Mouse (Mus musculus) urinary bladder, adult 18-20 months (tissue): Measurements from ENCODE around the gene Acox3.
A peak's percentile ranks its signal among the peaks of the same experiment; 100 is the strongest.

ENCODE experiments used
- DNase-seq, 2 experiments: peaks; one replicate each; pipeline ENCODE4 v3.0.0; 2022; ENCODE audit warnings: low spot score in 2 of 2, mixed read lengths in 2 of 2

Gene Acox3

GRCm38 (mm10) chr5:35582445-35583220 is at the start of gene Acox3:
Gene Acox3, plus strand, starts transcription at chr5:35583040.
- peak; percentile 89 to 92 for DNase-seq

GRCm38 (mm10) chr5:35536271-35536670 is 46.6 kb upstream of the Acox3 start:
- no peak for DNase-seq

- no peak for DNase-seq
Measured at GRCm38 (mm10) chr5:35537474-35537873, 45.4 kb upstream of the Acox3 start.

- DNase-seq = no peak
Measured at GRCm38 (mm10) chr5:35538022-35538421, 44.8 kb upstream of the Acox3 start.

- no peak for DNase-seq
Measured at GRCm38 (mm10) chr5:35539576-35539975, 43.3 kb upstream of the Acox3 start.

- no peak for DNase-seq
Measured at GRCm38 (mm10) chr5:35540555-35540954, 42.3 kb upstream of the Acox3 start.

GRCm38 (mm10) chr5:35541059-35541790 is 41.6 kb upstream of the Acox3 start:
- no peak for DNase-seq

- DNase-seq = no peak
Measured at GRCm38 (mm10) chr5:35546127-35546526, 36.7 kb upstream of the Acox3 start.

- DNase-seq = no peak
Measured at GRCm38 (mm10) chr5:35551855-35552837, 30.7 kb upstream of the Acox3 start.

- DNase-seq = no peak
Measured at GRCm38 (mm10) chr5:35552838-35553539, 29.9 kb upstream of the Acox3 start.

GRCm38 (mm10) chr5:35556393-35556792 is 26.4 kb upstream of the Acox3 start:
- no peak for DNase-seq

GRCm38 (mm10) chr5:35557946-35558621 is 24.8 kb upstream of the Acox3 start:
- no peak for DNase-seq

GRCm38 (mm10) chr5:35559447-35559846 is 23.4 kb upstream of the Acox3 start:
- DNase-seq = no peak

GRCm38 (mm10) chr5:35562616-35563015 is 20.2 kb upstream of the Acox3 start:
- DNase-seq = no peak

- peak; percentile 48 to 61 for DNase-seq
Measured at GRCm38 (mm10) chr5:35563449-35563848, 19.4 kb upstream of the Acox3 start.

- no peak for DNase-seq
Measured at GRCm38 (mm10) chr5:35565217-35565616, 17.6 kb upstream of the Acox3 start.

GRCm38 (mm10) chr5:35566632-35567031 is 16.2 kb upstream of the Acox3 start:
- no peak for DNase-seq

- DNase-seq = no peak
Measured at GRCm38 (mm10) chr5:35571546-35571945, 11.3 kb upstream of the Acox3 start.

GRCm38 (mm10) chr5:35574653-35575599 is 7.9 kb upstream of the Acox3 start, which contains the start of gene Trmt44:
Gene Trmt44, minus strand, starts transcription at chr5:35575070.
- peak; percentile 88 to 91 for DNase-seq
